ENCODE assay signal across 24 mouse cellular contexts in the genomic region with DNA sequence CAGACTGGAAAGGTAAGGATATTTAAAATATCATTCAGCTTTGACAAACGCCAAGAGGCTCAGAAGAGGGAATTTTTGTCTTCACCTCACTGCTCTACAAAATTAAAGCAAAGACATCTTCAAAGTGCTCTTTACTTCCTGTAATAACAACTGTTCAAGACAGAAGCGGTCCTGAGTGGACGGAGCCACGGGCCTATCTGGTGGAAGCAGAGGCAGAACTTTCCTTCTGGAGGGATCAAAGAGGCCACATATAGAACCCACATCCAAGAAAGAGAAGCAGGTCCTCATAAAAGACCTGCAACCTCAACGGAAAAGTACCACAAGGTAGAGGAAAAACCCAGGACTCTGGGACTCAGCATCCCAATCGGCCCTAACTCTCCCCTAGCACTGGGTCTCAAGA. TPM values are rescaled to one million over a fixed set of nuclear protein-coding genes. Genes with fewer than 3 reads are reported as not detected.
DNase-seq lines count a peak whose midpoint lies in the region; ATAC-seq and TF ChIP-seq lines count a peak whose summit lies in the region.
"Had no signal": no experiment of that assay in that cellular context is flagged by ENCODE, and none has a peak within 500 bp of the region (broad histone marks: within the 10 kb centered on the region; RNA-seq: fewer than 3 reads in every experiment).

No protein-coding gene starts in this region.

- H3K36me3 ChIP-seq in megakaryocyte, embryonic 14.5 days (replicated peaks; ENCODE audit: low read length): peaks cover 29% of the 10 kb centered on the region
- no peaks in the 10 kb centered on the region for H3K36me3 ChIP-seq in stomach, embryonic 16.5 days (ENCODE audit: control insufficient read depth, insufficient read depth, low read length)
- H3K36me3 ChIP-seq: embryonic facial prominence, embryonic 15.5 days; forebrain, embryonic 12.5 days; lung, embryonic 15.5 days; midbrain, embryonic 15.5 days; neural tube, embryonic 13.5 days had no signal

- WGBS in cerebellum, adult 2 months: 50% methylated on average over 6 of the region's 6 CpGs
- 79% methylated on average over 6 of the region's 6 CpGs for WGBS in stomach, embryonic 16.5 days

- H3K9me3 ChIP-seq in megakaryocyte, embryonic 14.5 days: no peaks in the 10 kb centered on the region
- no peaks in the 10 kb centered on the region for H3K9me3 ChIP-seq in stomach, embryonic 16.5 days (replicated peaks; ENCODE audit: control insufficient read depth, low read length)
- H3K9me3 ChIP-seq: embryonic facial prominence, embryonic 15.5 days; forebrain, embryonic 12.5 days; lung, embryonic 15.5 days; midbrain, embryonic 15.5 days; neural tube, embryonic 13.5 days had no signal

- H3K4me2 ChIP-seq in stomach, embryonic 16.5 days (ENCODE audit: low read depth, low read length): peak overlapping the region; percentile 36; the same call in 1 of the 2 replicates
- H3K4me2 ChIP-seq: embryonic facial prominence, embryonic 15.5 days had no signal

- no peak for TF ChIP-seq CTCF in cerebellum, adult 2 months (IDR thresholded peaks at IDR 0.05; ENCODE audit: borderline replicate concordance, insufficient read depth, low read depth, low read length)

- peak overlapping the region; percentile 37 for H3K4me3 ChIP-seq in cerebellum, adult 2 months (replicated peaks; ENCODE audit: insufficient read depth, low read depth, low read length)
- peak overlapping the region; percentile 34 for H3K4me3 ChIP-seq in megakaryocyte, embryonic 14.5 days (replicated peaks)
- no peak overlapping the region for H3K4me3 ChIP-seq in stomach, embryonic 16.5 days (replicated peaks; ENCODE audit: low read length)
- H3K4me3 ChIP-seq: embryonic facial prominence, embryonic 15.5 days; forebrain, embryonic 12.5 days; lung, embryonic 15.5 days; neural tube, embryonic 13.5 days had no signal

- no peak for ATAC-seq in megakaryocyte, adult 5-6 weeks (ENCODE audit: poor library complexity, severe bottlenecking)
- no peak for ATAC-seq in stomach, embryonic 16.5 days (ENCODE audit: insufficient read depth, low FRiP score)
- ATAC-seq: forebrain, postnatal 0 days; hindbrain, postnatal 0 days; midbrain, embryonic 15.5 days had no signal

- no peak for DNase-seq in cerebellum, adult 2 months
- DNase-seq in cerebellum, adult 8-10 months: no peak
- DNase-seq in T-cell, adult 2 months (ENCODE audit: low spot score): peak; percentile 35
- DNase-seq in gastrocnemius, adult 8-10 months (ENCODE audit: low spot score in 2 of 2): no peak
- DNase-seq: adrenal gland, adult 8-10 months; cerebellum, postnatal 14 days; forebrain, postnatal 0 days; gastrocnemius, postnatal 10 days; kidney, adult 11 months; kidney, postnatal 14 days; layer of hippocampus, adult 9-11 months; lung, postnatal 36 days; right cerebral cortex, postnatal 4 days; thymus, adult 2 months; thymus, postnatal 36 days had no signal

- 0 out of 2 replicates have a peak overlapping the region, but pooled peaks have one; percentile 19 for H3K9ac ChIP-seq in stomach, embryonic 16.5 days (ENCODE audit: low read length)
- H3K9ac ChIP-seq: embryonic facial prominence, embryonic 15.5 days; forebrain, embryonic 12.5 days; forebrain, postnatal 0 days; lung, embryonic 15.5 days; midbrain, embryonic 15.5 days; neural tube, embryonic 13.5 days had no signal

- peaks cover 32% of the 10 kb centered on the region for H3K4me1 ChIP-seq in cerebellum, adult 2 months (ENCODE audit: control insufficient read depth, insufficient read depth, low read length)
- peaks cover 66% of the 10 kb centered on the region for H3K4me1 ChIP-seq in megakaryocyte, embryonic 14.5 days
- H3K4me1 ChIP-seq in stomach, embryonic 16.5 days (ENCODE audit: control insufficient read depth, insufficient read depth, low read length): peaks cover 10% of the 10 kb centered on the region; the same call in 1 of the 2 replicates

- H3K27ac ChIP-seq in cerebellum, adult 2 months (ENCODE audit: insufficient read depth, low read length): no peak overlapping the region
- peak overlapping the region; percentile 35; the same call in 1 of the 2 replicates for H3K27ac ChIP-seq in stomach, embryonic 16.5 days (ENCODE audit: low read length)
- H3K27ac ChIP-seq: embryonic facial prominence, embryonic 15.5 days; forebrain, embryonic 12.5 days; hindbrain, postnatal 0 days; lung, embryonic 15.5 days; midbrain, embryonic 15.5 days; neural tube, embryonic 13.5 days had no signal

- no peak for TF ChIP-seq POLR2A in cerebellum, adult 2 months (IDR thresholded peaks at IDR 0.05; ENCODE audit: borderline replicate concordance, insufficient read depth, low read length)

- H3K27me3 ChIP-seq in cerebellum, adult 2 months (ENCODE audit: control insufficient read depth, insufficient read depth, low read length): no peaks in the 10 kb centered on the region
- no peaks in the 10 kb centered on the region for H3K27me3 ChIP-seq in megakaryocyte, embryonic 14.5 days (replicated peaks)
- no peaks in the 10 kb centered on the region for H3K27me3 ChIP-seq in stomach, embryonic 16.5 days (ENCODE audit: control insufficient read depth, insufficient read depth, low read length)
- H3K27me3 ChIP-seq: embryonic facial prominence, embryonic 15.5 days; lung, embryonic 15.5 days; neural tube, embryonic 13.5 days had no signal

RNA-seq across cellular contexts. Expression of gene Galnt7, which starts 2.6 kb away (rescaled TPM):
- 20.8 and 20.9 TPM in 2 replicates for polyA plus RNA-seq in cerebellum, adult 2 months (2012; rRNA removed)
- 0.96 and 2.2 TPM in 2 replicates for polyA plus RNA-seq in megakaryocyte, embryonic 14.5 days (2012; ENCODE audit: insufficient read depth, low replicate concordance)
- total RNA-seq in megakaryocyte, adult 5-6 weeks (2015): 12.3 and 16.4 TPM in 2 replicates
- 13.0 and 18.1 TPM in 2 replicates for total RNA-seq in megakaryocyte, adult 5-6 weeks (2017)
- polyA plus RNA-seq in stomach, embryonic 16.5 days (2015; fragmentation: Nextera tagmentation; extraction: Ambion mirVana): 39.9 and 45.9 TPM in 2 replicates
- total RNA-seq in gastrocnemius, adult 8-10 months (2022): 1 to 10 TPM; 1.6 to 2.2 (median 1.7) TPM
